Mouse (Mus musculus): ENCODE results near the gene Chchd6. TPM values are rescaled to one million over a fixed set of nuclear protein-coding genes. Genes with fewer than 3 reads are reported as not detected.

The Chchd6 gene
- total and polyA plus RNA-seq, 3 experiments = 49.5 to 74.7 TPM; not detected in 1

DNA sequence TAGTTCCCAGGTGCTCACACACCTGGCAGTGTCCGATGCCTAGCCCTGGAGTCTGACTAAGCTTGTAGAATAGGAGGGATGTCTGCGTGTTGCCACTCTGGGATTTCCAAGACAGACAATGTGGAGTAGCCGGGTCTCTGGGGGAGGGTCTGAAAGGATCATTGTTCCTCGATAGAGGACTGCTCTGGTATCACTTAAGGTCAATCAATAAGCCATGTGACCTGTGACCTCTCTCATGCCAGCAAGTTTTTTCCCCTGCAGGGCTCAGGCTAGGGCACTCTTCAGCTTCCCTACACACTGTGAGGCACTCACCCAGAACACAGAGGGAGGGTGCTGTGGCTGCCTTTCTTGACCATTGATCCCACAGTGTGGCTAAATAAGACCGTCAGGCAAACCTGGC lies 213.6 kb downstream of the Chchd6 start:
- Histone ChIP-seq H3K27ac (ENCODE audit: control insufficient read depth, low read depth, low read length) (no peak overlapping the region), H3K27me3 (ENCODE audit: control insufficient read depth in 1 of 2, insufficient read depth in 2 of 2, low read length in 2 of 2) (no peaks in the 10 kb centered on the region), H3K9ac (ENCODE audit: control insufficient read depth, low read depth, low read length, poor library complexity, severe bottlenecking) (no peak overlapping the region), H3K79me2 (ENCODE audit: control insufficient read depth, insufficient read depth, low read length, poor library complexity) (no peaks in the 10 kb centered on the region), H3K36me3 (ENCODE audit: control insufficient read depth in 1 of 2, insufficient read depth in 2 of 2, low read length in 2 of 2) (no peaks in the 10 kb centered on the region), H3K4me3 (ENCODE audit: control insufficient read depth in 1 of 2, insufficient read depth in 1 of 2, low read depth in 2 of 2, low read length in 2 of 2) (no peak overlapping the region), H3K9me3 (replicated peaks; ENCODE audit: insufficient read depth, low read length) (no peaks in the 10 kb centered on the region), H3K4me1 (ENCODE audit: control insufficient read depth in 1 of 2, insufficient read depth in 2 of 2, low read length in 2 of 2) (0 out of 4 replicates have a peak, but pooled peaks cover 0 to 3% of the 10 kb centered on the region in 2 experiments)
- DNase-seq (ENCODE audit: low read depth, low spot score) = no peak
- no peak for TF ChIP-seq MEF2A (IDR thresholded peaks at IDR 0.05; ENCODE audit: extremely low read depth, insufficient replicate concordance, low read depth, low read length, poor library complexity, severe bottlenecking)
- TF ChIP-seq CHD1 (IDR thresholded peaks at IDR 0.05; ENCODE audit: low read depth, low read length) = no peak
- no peak for TF ChIP-seq ZMIZ1 (IDR thresholded peaks at IDR 0.05; ENCODE audit: low read depth, low read length)
- no peak for TF ChIP-seq GATA1 (IDR thresholded peaks at IDR 0.05; ENCODE audit: low read depth, low read length)
- no peak for TF ChIP-seq MAX (IDR thresholded peaks at IDR 0.05; ENCODE audit: low read length)
- no peak for TF ChIP-seq TBP (IDR thresholded peaks at IDR 0.05; ENCODE audit: low read depth, low read length)
- no peak for TF ChIP-seq HCFC1 (IDR thresholded peaks at IDR 0.05; ENCODE audit: low read depth, low read length)
- TF ChIP-seq USF2 (IDR thresholded peaks at IDR 0.05; ENCODE audit: borderline replicate concordance in 1 of 2, insufficient read depth in 1 of 2, low read depth in 1 of 2, low read length in 2 of 2) = no peak
- no peak for TF ChIP-seq JUND (IDR thresholded peaks at IDR 0.05; ENCODE audit: low read depth, low read length)
- TF ChIP-seq ZNF384 (IDR thresholded peaks at IDR 0.05; ENCODE audit: low read depth, low read length) = no peak
- TF ChIP-seq MYC (IDR thresholded peaks at IDR 0.05; ENCODE audit: low read depth, low read length) = no peak
- TF ChIP-seq MAFK (IDR thresholded peaks at IDR 0.05; ENCODE audit: borderline replicate concordance, low read depth, low read length) = no peak
- no peak for TF ChIP-seq MAZ (IDR thresholded peaks at IDR 0.05; ENCODE audit: low read depth, low read length)

DNA sequence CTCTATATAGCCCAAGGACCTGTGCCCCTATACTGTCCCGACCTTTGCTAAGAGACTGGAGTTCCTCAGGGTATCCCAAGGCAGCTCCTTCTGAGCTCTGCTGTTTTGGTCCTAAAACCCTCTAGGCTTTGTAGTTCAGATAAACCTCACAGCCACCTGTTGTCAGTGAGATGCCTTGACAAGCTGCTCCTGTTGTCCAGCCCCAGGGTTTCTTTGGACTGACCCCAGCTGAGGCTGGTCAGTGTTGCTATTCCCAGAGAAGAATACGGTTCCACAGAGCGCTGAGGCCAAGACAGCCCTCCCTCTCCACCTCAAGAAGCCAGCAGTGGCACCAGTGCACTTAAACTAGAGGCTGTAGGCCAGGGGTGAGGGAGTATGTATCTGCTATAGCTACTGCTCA lies 214.3 kb downstream of the Chchd6 start:
- DNase-seq (ENCODE audit: low read depth, low spot score) = no peak
- Histone ChIP-seq H3K4me3 (ENCODE audit: control insufficient read depth in 1 of 2, insufficient read depth in 1 of 2, low read depth in 2 of 2, low read length in 2 of 2) (no peak overlapping the region), H3K27ac (ENCODE audit: control insufficient read depth, low read depth, low read length) (no peak overlapping the region), H3K9me3 (replicated peaks; ENCODE audit: insufficient read depth, low read length) (no peaks in the 10 kb centered on the region), H3K36me3 (ENCODE audit: control insufficient read depth in 1 of 2, insufficient read depth in 2 of 2, low read length in 2 of 2) (no peaks in the 10 kb centered on the region), H3K4me1 (ENCODE audit: control insufficient read depth in 1 of 2, insufficient read depth in 2 of 2, low read length in 2 of 2) (0 out of 4 replicates have a peak, but pooled peaks cover 0 to 3% of the 10 kb centered on the region in 2 experiments), H3K27me3 (ENCODE audit: control insufficient read depth in 1 of 2, insufficient read depth in 2 of 2, low read length in 2 of 2) (no peaks in the 10 kb centered on the region), H3K79me2 (ENCODE audit: control insufficient read depth, insufficient read depth, low read length, poor library complexity) (no peaks in the 10 kb centered on the region), H3K9ac (ENCODE audit: control insufficient read depth, low read depth, low read length, poor library complexity, severe bottlenecking) (no peak overlapping the region)
- no peak for TF ChIP-seq RCOR1 (IDR thresholded peaks at IDR 0.05; ENCODE audit: low read depth, low read length)
- no peak for TF ChIP-seq SMC3 (IDR thresholded peaks at IDR 0.05; ENCODE audit: low read depth, low read length)
- TF ChIP-seq ZKSCAN1 (IDR thresholded peaks at IDR 0.05; ENCODE audit: low read depth, low read length) = no peak
- no peak for TF ChIP-seq ZC3H11A (IDR thresholded peaks at IDR 0.05; ENCODE audit: low read depth, low read length)
- TF ChIP-seq GATA1 (IDR thresholded peaks at IDR 0.05; ENCODE audit: low read depth, low read length) = no peak
- TF ChIP-seq ZMIZ1 (IDR thresholded peaks at IDR 0.05; ENCODE audit: low read depth, low read length) = no peak
- no peak for TF ChIP-seq USF2 (IDR thresholded peaks at IDR 0.05; ENCODE audit: borderline replicate concordance in 1 of 2, insufficient read depth in 1 of 2, low read depth in 1 of 2, low read length in 2 of 2)
- TF ChIP-seq MXI1 (IDR thresholded peaks at IDR 0.05; ENCODE audit: low read depth, low read length) = no peak
- no peak for TF ChIP-seq JUND (IDR thresholded peaks at IDR 0.05; ENCODE audit: low read depth, low read length)
- no peak for TF ChIP-seq NRF1 (IDR thresholded peaks at IDR 0.05; ENCODE audit: insufficient read depth, low read depth, low read length, poor library complexity, severe bottlenecking)
- TF ChIP-seq ETS1 (IDR thresholded peaks at IDR 0.05; ENCODE audit: low read depth, low read length) = no peak
- TF ChIP-seq UBTF (IDR thresholded peaks at IDR 0.05; ENCODE audit: borderline replicate concordance, insufficient read depth, low read depth, low read length) = no peak
- TF ChIP-seq MAX (IDR thresholded peaks at IDR 0.05; ENCODE audit: low read length) = no peak

Data from MEL (cell line).